Mouse (Mus musculus): Measurements from ENCODE around the gene Stk38. TPM values are rescaled to one million over a fixed set of nuclear protein-coding genes. Genes with fewer than 3 reads are reported as not detected.

The Stk38 gene
- total RNA-seq, 1 experiment from 2014 or later: 79.5 TPM

DNA sequence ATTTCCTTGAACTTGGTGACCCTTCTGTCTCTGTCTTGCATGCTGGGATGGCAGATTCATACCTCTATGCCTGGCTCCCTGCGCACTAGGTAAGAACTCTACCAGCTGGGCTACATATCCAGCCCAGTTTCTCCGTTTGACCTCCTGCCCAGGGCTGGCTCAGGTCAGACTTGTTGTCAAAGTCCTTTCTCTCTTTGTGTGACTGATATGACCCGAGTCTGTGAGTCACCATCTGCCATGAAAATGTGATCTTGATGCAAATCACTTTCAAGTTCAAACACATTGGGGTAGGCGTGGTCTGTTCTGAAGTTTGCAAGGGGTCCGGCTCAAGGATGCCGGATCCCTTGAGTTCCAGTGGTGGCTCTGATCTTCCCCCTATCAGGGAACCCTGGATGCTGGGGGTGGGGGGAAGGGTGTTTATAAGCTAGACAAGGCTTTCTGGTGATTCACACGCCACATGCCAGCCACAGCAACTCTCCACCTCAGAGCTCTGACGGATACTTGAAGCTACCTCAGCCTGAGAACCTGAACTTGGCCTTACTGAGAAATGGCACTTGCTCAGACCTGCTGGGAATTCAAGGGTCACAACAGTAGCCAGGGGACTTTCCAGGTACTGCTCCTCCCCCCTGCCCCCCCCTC lies 82.7 kb downstream of the Stk38 start:
- no peak for DNase-seq

DNA sequence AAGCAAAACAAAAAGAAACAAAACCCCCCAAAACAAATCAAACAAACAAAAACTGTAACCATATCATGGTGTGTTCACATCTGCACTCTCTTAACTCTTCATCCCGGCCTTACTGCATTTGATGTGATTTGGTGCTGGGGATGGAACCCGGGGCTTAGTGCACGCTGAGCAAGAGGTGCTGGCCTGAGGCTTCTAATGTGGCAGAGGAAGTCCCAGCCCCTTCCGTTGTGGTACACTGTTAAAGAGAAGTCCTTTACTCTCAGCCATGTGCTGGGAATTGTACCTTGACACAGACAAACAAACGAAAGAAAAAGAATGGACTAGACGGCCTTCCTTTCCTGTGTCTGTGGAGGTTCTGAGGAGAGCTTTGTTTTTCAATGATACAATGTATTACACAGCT lies 85.7 kb downstream of the Stk38 start:
- no peak for DNase-seq

DNA sequence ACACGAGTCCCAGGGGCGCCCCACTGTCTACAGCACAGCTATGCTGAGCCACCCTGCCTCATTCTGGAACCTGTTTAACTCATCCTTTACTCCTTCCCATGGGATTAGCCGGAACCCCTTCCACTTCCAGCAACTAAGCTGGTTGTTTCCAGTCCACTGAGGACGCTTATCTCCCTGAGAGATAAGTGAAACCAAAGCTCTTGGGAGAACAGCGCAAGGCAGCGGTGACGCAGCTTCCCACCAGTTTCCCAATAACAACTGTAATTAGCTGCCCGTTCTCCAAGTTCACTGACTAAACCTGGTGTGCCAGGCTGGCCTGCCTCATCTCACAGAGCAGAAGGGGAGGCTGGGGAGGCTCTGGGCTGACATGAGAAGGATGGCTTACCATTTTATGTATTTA lies 86.7 kb downstream of the Stk38 start:
- DNase-seq: no peak

Other genes starting within 250 kb of the Stk38 start
- gene Mapk13, start 238.7 kb downstream of the Stk38 start, total RNA-seq (2021): 189 and 241 TPM in 2 replicates
- 91.3 and 122 TPM in 2 replicates for gene Brpf3, start 206.9 kb downstream of the Stk38 start, total RNA-seq (2021)
- 0.09 TPM in 1 of 2 replicates, not detected in the other for gene Pnpla1, start 149.6 kb downstream of the Stk38 start, total RNA-seq (2021)
- not detected in 2 replicates for gene 4930539E08Rik, start 92.7 kb downstream of the Stk38 start, total RNA-seq (2021)
- not detected in 2 replicates for gene Pxt1, start 64.2 kb downstream of the Stk38 start, total RNA-seq (2021)
- gene Kctd20, start 56.0 kb downstream of the Stk38 start, total RNA-seq (2021): 47.8 and 69.8 TPM in 2 replicates
- 119 and 172 TPM in 2 replicates for gene Srsf3, start 24.6 kb upstream of the Stk38 start, total RNA-seq (2021)
- 8.9 and 23.4 TPM in 2 replicates for gene Cdkn1a, start 83.0 kb upstream of the Stk38 start, total RNA-seq (2021)
- gene Rab44, start 106.2 kb upstream of the Stk38 start, total RNA-seq (2021): 0.30 and 0.86 TPM in 2 replicates
- 0.33 and 0.52 TPM in 2 replicates for gene Cpne5, start 230.2 kb upstream of the Stk38 start, total RNA-seq (2021)

Data from adrenal gland, postnatal 25 days (tissue).